Mouse (Mus musculus) CH12.LX (cell line): ENCODE measurements at regions not wholly inside any gene's neighbourhood (a gene's known extent, or its start where the extent isn't known, plus 50 kb on each side); places are given as distances from the start of the nearest gene placed in this dataset.

Experiments used
- DNase-seq: peaks from one replicate; pipeline ENCODE4 v3.0.0-alpha.2; 2013; ENCODE audit errors: extremely low read depth
- H3K27ac ChIP-seq: 2 replicates; pipeline ENCODE4 v1.5.1; 2012; ENCODE audit warnings: low read depth, mild to moderate bottlenecking, control low read depth, moderate library complexity; ENCODE audit not compliant: insufficient read depth
- H3K27me3 ChIP-seq: replicated peaks from 2 replicates; pipeline ENCODE3; 2012; ENCODE audit warnings: inconsistent platforms
- H3K36me3 ChIP-seq, 2 experiments: replicated peaks in 1 of 2; 2 replicates each; pipeline versions ENCODE3 to v1.6.1; 2012; ENCODE audit warnings: inconsistent platforms in 1 of 2, low read length in 1 of 2, mild to moderate bottlenecking in 1 of 2, mixed read lengths in 1 of 2, moderate library complexity in 1 of 2; ENCODE audit not compliant: control insufficient read depth in 1 of 2, insufficient read depth in 1 of 2
- H3K4me1 ChIP-seq, 2 experiments: 2 replicates each; pipeline ENCODE4 v1.6.1; 2012; ENCODE audit warnings: inconsistent platforms in 1 of 2, moderate library complexity in 1 of 2; ENCODE audit not compliant: insufficient read depth in 2 of 2, control insufficient read depth in 1 of 2
- H3K4me2 ChIP-seq: 2 replicates; pipeline ENCODE4 v1.6.1; 2012; ENCODE audit warnings: low read depth, mild to moderate bottlenecking, control low read depth; ENCODE audit not compliant: poor library complexity, insufficient read depth, severe bottlenecking
- H3K4me3 ChIP-seq, 3 experiments: fragments of 150-350 bp in 1 of 3; sonication (generic) in 1 of 3; replicated peaks in 1 of 3; 2 replicates each; pipeline versions ENCODE3 to v1.5.1; 2011 to 2012; ENCODE audit warnings: low read depth in 2 of 3, low read length in 2 of 3, mild to moderate bottlenecking in 2 of 3, moderate library complexity in 2 of 3, control low read depth in 1 of 3, improper control_type of control experiment in 1 of 3, inconsistent platforms in 1 of 3, mixed read lengths in 1 of 3; ENCODE audit not compliant: poor library complexity in 1 of 3
- H3K79me2 ChIP-seq: replicated peaks from 2 replicates; pipeline ENCODE4 v1.6.1; 2012; ENCODE audit warnings: mild to moderate bottlenecking, moderate library complexity; ENCODE audit not compliant: control insufficient read depth, poor library complexity, insufficient read depth, severe bottlenecking; ENCODE audit errors: extremely low read depth
- H3K9ac ChIP-seq: 2 replicates; pipeline ENCODE4 v1.6.1; 2012; ENCODE audit warnings: low read depth, mild to moderate bottlenecking, control low read depth, moderate library complexity; ENCODE audit not compliant: insufficient read depth
- H3K9me3 ChIP-seq: replicated peaks from 2 replicates; pipeline ENCODE3; 2012; ENCODE audit warnings: low read length, inconsistent platforms, mixed read lengths
- BHLHE40 ChIP-seq: IDR thresholded peaks from 2 replicates; pipeline ENCODE4 v1.6.1; 2011; ENCODE audit warnings: mild to moderate bottlenecking, low read depth, low read length, improper control_type of control experiment
- CTCF ChIP-seq, 2 experiments: IDR thresholded peaks in 1 of 2; conservative IDR thresholded peaks in 1 of 2; 2 replicates each; pipeline ENCODE4 v1.5.1; 2011 to 2012; ENCODE audit warnings: low read depth in 2 of 2, low read length in 2 of 2, improper control_type of control experiment in 1 of 2, inconsistent platforms in 1 of 2, mild to moderate bottlenecking in 1 of 2, moderate library complexity in 1 of 2
- E2F4 ChIP-seq: IDR thresholded peaks from 2 replicates; pipeline ENCODE4 v1.6.1; 2011; ENCODE audit warnings: low read depth, low read length, improper control_type of control experiment; ENCODE audit not compliant: insufficient replicate concordance
- ETS1 ChIP-seq: conservative IDR thresholded peaks from 2 replicates; pipeline ENCODE4 v1.6.1; 2012; ENCODE audit warnings: low read depth, mild to moderate bottlenecking, inconsistent platforms, low read length, improper control_type of control experiment, moderate library complexity
- JUN ChIP-seq: IDR thresholded peaks from 2 replicates; pipeline ENCODE4 v1.6.1; 2011; ENCODE audit warnings: low read depth, mild to moderate bottlenecking, low read length, improper control_type of control experiment, moderate library complexity; ENCODE audit not compliant: insufficient read depth
- JUND ChIP-seq: conservative IDR thresholded peaks from 2 replicates; pipeline ENCODE4 v1.6.1; 2011; ENCODE audit warnings: low read depth, low read length, improper control_type of control experiment
- MAFK ChIP-seq: IDR thresholded peaks from 2 replicates; pipeline ENCODE4 v1.6.1; 2011; ENCODE audit warnings: low read length, improper control_type of control experiment; ENCODE audit not compliant: insufficient replicate concordance
- MXI1 ChIP-seq: IDR thresholded peaks from 2 replicates; pipeline ENCODE4 v1.6.1; 2011; ENCODE audit warnings: mild to moderate bottlenecking, low read depth, low read length, improper control_type of control experiment
- MYC ChIP-seq: IDR thresholded peaks from 2 replicates; pipeline ENCODE4 v1.6.1; 2011; ENCODE audit warnings: low read depth, mild to moderate bottlenecking, improper control_type of control experiment, low read length
- NELFE ChIP-seq: IDR thresholded peaks from 2 replicates; pipeline ENCODE4 v1.6.1; 2011; ENCODE audit warnings: low read depth, low read length, improper control_type of control experiment
- PAX5 ChIP-seq: IDR thresholded peaks from 2 replicates; pipeline ENCODE4 v1.6.1; 2012; ENCODE audit warnings: low read length, inconsistent platforms, mixed read lengths
- POLR2AphosphoS2 ChIP-seq: IDR thresholded peaks from 2 replicates; pipeline ENCODE4 v1.6.1; 2011; ENCODE audit warnings: low read depth, low read length, improper control_type of control experiment
- RAD21 ChIP-seq: IDR thresholded peaks from 2 replicates; pipeline ENCODE4 v1.6.1; 2011; ENCODE audit warnings: low read depth, mild to moderate bottlenecking, low read length, improper control_type of control experiment, moderate library complexity
- RCOR1 ChIP-seq: conservative IDR thresholded peaks from 2 replicates; pipeline ENCODE4 v1.6.1; 2012; ENCODE audit warnings: low read depth, mild to moderate bottlenecking, inconsistent platforms, low read length, improper control_type of control experiment
- UBTF ChIP-seq: IDR thresholded peaks from 2 replicates; pipeline ENCODE4 v1.6.1; 2012; ENCODE audit warnings: low read depth, mild to moderate bottlenecking, inconsistent platforms, low read length, improper control_type of control experiment, moderate library complexity
- USF1 ChIP-seq: IDR thresholded peaks from 2 replicates; pipeline ENCODE4 v1.6.1; 2014; ENCODE audit warnings: low read depth, mild to moderate bottlenecking, inconsistent platforms, low read length, improper control_type of control experiment
- USF2 ChIP-seq: conservative IDR thresholded peaks from 2 replicates; pipeline ENCODE4 v1.6.1; 2011; ENCODE audit warnings: low read depth, low read length, improper control_type of control experiment
- ZNF384 ChIP-seq: IDR thresholded peaks from 2 replicates; pipeline ENCODE4 v1.6.1; 2012; ENCODE audit warnings: low read depth, low read length, improper control_type of control experiment, inconsistent platforms
- dilution Hi-C: fragments of 300-500 bp; cut with MboI; formaldehyde crosslinking; loops from 2 replicates; pipeline ENCODE4 v1.14.3; 2020; ENCODE audit warnings: low sequenced_read_pairs; ENCODE audit not compliant: extremely low pct_unique_long_range_greater_than_20kb, extremely low pct_ligation_motif_present
- in situ Hi-C: fragments of 300-500 bp; cut with MboI; formaldehyde crosslinking; loops from 3 replicates; pipeline ENCODE4 v1.14.3; 2019; ENCODE audit warnings: low sequenced_read_pairs, low pct_ligation_motif_present, low pct_unique_long_range_greater_than_20kb, mixed read lengths

DNA sequence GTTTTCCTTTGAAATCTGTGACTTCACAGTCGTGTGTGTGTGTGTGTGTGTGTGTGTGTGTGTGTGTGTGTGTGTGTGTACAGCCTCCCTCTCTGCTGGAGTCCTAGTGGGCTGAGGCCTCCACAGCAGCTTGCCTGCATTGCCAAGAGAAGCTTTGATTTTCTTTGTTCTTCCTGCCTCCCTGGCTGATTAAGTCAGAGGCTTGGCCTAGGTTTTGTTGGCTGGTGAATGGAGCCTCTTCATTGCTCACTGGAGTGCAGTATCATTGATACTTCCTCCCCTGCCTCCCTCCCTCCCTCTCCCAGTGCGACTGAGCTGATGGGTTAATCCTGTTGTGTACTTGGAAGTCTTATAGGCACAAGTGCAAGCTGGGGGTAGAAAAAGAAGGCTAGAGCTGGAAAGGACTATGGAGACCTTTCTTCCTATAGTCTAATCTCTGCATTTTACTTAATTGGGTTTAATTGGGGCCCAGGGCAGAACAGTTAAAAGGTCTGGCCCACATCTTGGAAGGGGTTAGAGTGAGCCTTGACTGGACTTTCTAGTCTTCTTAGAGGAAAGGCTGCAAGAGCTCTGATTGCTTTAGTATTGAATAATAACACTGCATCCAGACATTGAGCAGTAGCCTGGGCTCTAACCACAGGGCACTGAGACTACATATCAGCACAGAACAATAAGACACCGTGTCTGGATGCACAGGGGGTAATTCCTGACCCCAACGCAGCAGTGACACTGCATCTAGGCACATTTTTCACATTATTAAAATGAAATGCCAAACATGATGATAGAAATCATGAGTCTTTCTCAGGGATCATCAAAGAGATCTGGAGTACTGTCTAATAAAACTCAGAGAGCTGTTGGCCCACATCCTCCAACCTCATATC, 62.9 kb upstream of the Nepro start:
- Histone ChIP-seq H3K9me3 (no peaks in the 10 kb centered on the region), H3K4me3 (no peak overlapping the region), H3K4me2 (no peak overlapping the region), H3K36me3 (no peaks in the 10 kb centered on the region), H3K79me2 (no peaks in the 10 kb centered on the region), H3K27me3 (no peaks in the 10 kb centered on the region)
- in situ Hi-C loops = no loop called here
- dilution Hi-C loops = no loop called here
- no peak for TF ChIP-seq MXI1
- TF ChIP-seq UBTF = no peak
- TF ChIP-seq JUN = no peak
- no peak for TF ChIP-seq USF1
- no peak for TF ChIP-seq JUND
- TF ChIP-seq POLR2AphosphoS2 = no peak
- TF ChIP-seq MYC = no peak
- no peak for TF ChIP-seq MAFK
- no peak for TF ChIP-seq RAD21
- TF ChIP-seq ZNF384 = no peak
- no peak for TF ChIP-seq RCOR1
- TF ChIP-seq NELFE = no peak
- TF ChIP-seq E2F4 = no peak
- no peak for TF ChIP-seq ETS1
- TF ChIP-seq PAX5 = no peak
- no peak for TF ChIP-seq USF2
- TF ChIP-seq BHLHE40 = no peak
- TF ChIP-seq, all 38 proteins: peak for 0
- no peak for DNase-seq
- no peaks in the 10 kb centered on the region for H3K4me1 ChIP-seq
- H3K27ac ChIP-seq = no peak overlapping the region
- no peak overlapping the region for H3K9ac ChIP-seq

GRCm38 (mm10) chr16:44658306-44658705, 65.8 kb upstream of the Nepro start:
- H3K79me2 ChIP-seq = no peaks in the 10 kb centered on the region
- H3K4me3 ChIP-seq = no peak overlapping the region
- TF ChIP-seq CTCF (conservative IDR thresholded peaks at IDR 0.05 in 1 of 2, IDR thresholded peaks at IDR 0.05 in 1 of 2; ENCODE audit: low read depth in 2 of 2, low read length in 2 of 2) (no peak), RCOR1 (no peak)
- H3K36me3 ChIP-seq = no peaks in the 10 kb centered on the region
- no peaks in the 10 kb centered on the region for H3K9me3 ChIP-seq
- H3K27ac ChIP-seq = no peak overlapping the region
- no peak overlapping the region for H3K4me2 ChIP-seq
- dilution Hi-C loops = no loop called here
- H3K9ac ChIP-seq = no peak overlapping the region
- no peak for DNase-seq
- in situ Hi-C loops = no loop called here
- no peaks in the 10 kb centered on the region for H3K4me1 ChIP-seq
- no peaks in the 10 kb centered on the region for H3K27me3 ChIP-seq
